Comparison of ENCODE assay signal across 8 mouse cellular contexts in genomic region chr8:120486477-120487376, GRCm38 (mm10).
DNase-seq lines count a peak whose midpoint lies in the region; ATAC-seq lines count a peak whose summit lies in the region.

No protein-coding gene starts in this region.

- H3K36me3 ChIP-seq in heart, embryonic 11.5 days (ENCODE audit: control insufficient read depth, insufficient read depth, low read length): no peaks in the 10 kb centered on the region
- no peaks in the 10 kb centered on the region for H3K36me3 ChIP-seq in kidney, embryonic 15.5 days
- H3K36me3 ChIP-seq in liver, embryonic 15.5 days (replicated peaks): no peaks in the 10 kb centered on the region; the same call in 1 of the 2 replicates

- H3K9ac ChIP-seq in heart, embryonic 11.5 days (ENCODE audit: low read depth, low read length): peak overlapping the region; percentile 94
- peak overlapping the region; percentile 80 for H3K9ac ChIP-seq in kidney, embryonic 15.5 days
- H3K9ac ChIP-seq in liver, embryonic 15.5 days: peak overlapping the region; percentile 94

- H3K27me3 ChIP-seq in heart, embryonic 11.5 days (ENCODE audit: control insufficient read depth, insufficient read depth, low read length): 0 out of 2 replicates have a peak, but pooled peaks cover 2% of the 10 kb centered on the region
- H3K27me3 ChIP-seq in kidney, embryonic 15.5 days: peaks cover 20% of the 10 kb centered on the region
- H3K27me3 ChIP-seq in liver, embryonic 15.5 days: no peaks in the 10 kb centered on the region

- H3K4me3 ChIP-seq in heart, embryonic 11.5 days (ENCODE audit: low read depth, low read length): peak overlapping the region; percentile 87
- H3K4me3 ChIP-seq in kidney, embryonic 15.5 days (replicated peaks): peak overlapping the region; percentile 83
- peak overlapping the region; percentile 82 for H3K4me3 ChIP-seq in liver, embryonic 15.5 days (replicated peaks)

- WGBS in heart, embryonic 11.5 days (ENCODE audit: insufficient replicate concordance): 1% methylated on average over 50 of the region's 50 CpGs
- 1% methylated on average over 48 of the region's 50 CpGs for WGBS in kidney, embryonic 15.5 days
- under 1% methylated on average over 50 of the region's 50 CpGs for WGBS in liver, embryonic 15.5 days (ENCODE audit: insufficient replicate concordance)

- DNase-seq in A20 (ENCODE audit: low read depth, low spot score): peak; percentile 95
- DNase-seq in NIH3T3 (ENCODE audit: low read depth): peak; percentile 57
- peak; percentile 87 for DNase-seq in embryo, embryonic 10.5 days (ENCODE audit: low spot score)
- DNase-seq in natural killer cell, adult 2 months (ENCODE audit: low spot score in 2 of 2): peak; percentile 91 to 94
- peak; percentile 34 for DNase-seq in testis, postnatal 14 days (ENCODE audit: low spot score)

- peak overlapping the region; percentile 99 for H3K27ac ChIP-seq in heart, embryonic 11.5 days (ENCODE audit: low read depth, low read length)
- H3K27ac ChIP-seq in kidney, embryonic 15.5 days: peak overlapping the region; percentile 95
- peak overlapping the region; percentile 98 for H3K27ac ChIP-seq in liver, embryonic 15.5 days (replicated peaks)

- peak; percentile 23 for ATAC-seq in heart, embryonic 11.5 days (replicated peaks; ENCODE audit: insufficient number of reproducible peaks, low FRiP score, low TSS enrichment)
- ATAC-seq in kidney, embryonic 15.5 days (replicated peaks; ENCODE audit: low FRiP score): peak; percentile 33
- ATAC-seq in liver, embryonic 15.5 days (ENCODE audit: insufficient read depth): peak; percentile 58

- peaks cover 55% of the 10 kb centered on the region for H3K4me1 ChIP-seq in heart, embryonic 11.5 days (ENCODE audit: control insufficient read depth, insufficient read depth, low read length)
- peaks cover 86% of the 10 kb centered on the region for H3K4me1 ChIP-seq in kidney, embryonic 15.5 days
- H3K4me1 ChIP-seq in liver, embryonic 15.5 days (replicated peaks): peaks cover 79% of the 10 kb centered on the region

- H3K9me3 ChIP-seq in heart, embryonic 11.5 days (replicated peaks; ENCODE audit: control insufficient read depth, low read length): no peaks in the 10 kb centered on the region
- H3K9me3 ChIP-seq in kidney, embryonic 15.5 days (replicated peaks): no peaks in the 10 kb centered on the region
- no peaks in the 10 kb centered on the region for H3K9me3 ChIP-seq in liver, embryonic 15.5 days (replicated peaks)

- peak overlapping the region; percentile 95 for H3K4me2 ChIP-seq in heart, embryonic 11.5 days
- peak overlapping the region; percentile 95 for H3K4me2 ChIP-seq in kidney, embryonic 15.5 days
- peak overlapping the region; percentile 96 for H3K4me2 ChIP-seq in liver, embryonic 15.5 days

Comparison
In these comparisons a context has a peak if more than half of its experiments do, and no peak if none do; other contexts are left out.
1. Peak in every context shown above with its lines: DNase-seq, ATAC-seq, H3K4me3 ChIP-seq and H3K27ac ChIP-seq.
2. DNase-seq: peak in every context shown above with its lines; median percentile 95 in A20; 92 in natural killer cell, adult 2 months; 87 in embryo, embryonic 10.5 days; 57 in NIH3T3; 34 in testis, postnatal 14 days.